Mouse (Mus musculus) kidney, adult 2 months (tissue): ENCODE data around the gene Abl2.

ENCODE experiments used
- CTCF ChIP-seq: fragments of 200-500 bp; conservative IDR thresholded peaks from 2 replicates; pipeline ENCODE4 v1.5.1; 2011; ENCODE audit warnings: low read depth, mild to moderate bottlenecking, control low read depth, low read length, moderate library complexity, mixed read lengths; ENCODE audit not compliant: insufficient read depth, insufficient read length
- POLR2A ChIP-seq: fragments of 200-500 bp; IDR thresholded peaks from one replicate; pipeline ENCODE4 v1.6.1; 2011; ENCODE audit warnings: low read depth, low read length, control low read depth

GRCm38 (mm10) chr1:156686025-156686661 is 127.6 kb downstream of the Abl2 start:
- no peak for TF ChIP-seq CTCF
- no peak for TF ChIP-seq POLR2A
